Mouse (Mus musculus) layer of hippocampus, adult 11-12 months (tissue): ENCODE measurements at regions not wholly inside any gene's neighbourhood (a gene's known extent, or its start where the extent isn't known, plus 50 kb on each side); places are given as distances from the start of the nearest gene placed in this dataset.

ENCODE experiments used
- DNase-seq: peaks from one replicate; pipeline ENCODE4 v3.0.0; 2022; ENCODE audit warnings: low spot score

- DNase-seq: no peak
These were observed 96.3 kb upstream of the Shh start for GRCm38 (mm10) chr5:28563401-28563800.

GRCm38 (mm10) chr5:28562917-28563316, 95.9 kb upstream of the Shh start:
- DNase-seq: no peak

GRCm38 (mm10) chr5:28553543-28553942, 86.5 kb upstream of the Shh start:
- DNase-seq: no peak

GRCm38 (mm10) chr5:28530202-28530855, 63.3 kb upstream of the Shh start:
- DNase-seq: no peak

- no peak for DNase-seq
These were observed 59.4 kb upstream of the Shh start for GRCm38 (mm10) chr5:28526435-28526834.

- peak; percentile 72 for DNase-seq
These were observed 54.0 kb upstream of the Shh start for GRCm38 (mm10) chr5:28520800-28521707.

GRCm38 (mm10) chr5:28519059-28519543, 52.0 kb upstream of the Shh start:
- no peak for DNase-seq
